Mouse (Mus musculus) stomach, postnatal 0 days (tissue): ENCODE measurements at regions not wholly inside any gene's neighbourhood (a gene's known extent, or its start where the extent isn't known, plus 50 kb on each side); places are given as distances from the start of the nearest gene placed in this dataset.

Source experiments
- ATAC-seq: fragments of 200-750 bp; cut with Nextera tagmentation; 2 replicates; pipeline ENCODE4 v1.8.0; 2017; ENCODE audit not compliant: low FRiP score, low TSS enrichment
- DNase-seq: peaks from one replicate; pipeline ENCODE4 v3.0.0-alpha.2; 2016; ENCODE audit warnings: low spot score
- H3K27ac ChIP-seq: fragments of 300-500 bp; sonication (generic); replicated peaks from 2 replicates; pipeline ENCODE4 v1.5.1; 2014; ENCODE audit warnings: mild to moderate bottlenecking, control low read depth
- H3K27me3 ChIP-seq: fragments of 300-500 bp; sonication (generic); 2 replicates; pipeline ENCODE4 v1.6.1; 2014; ENCODE audit warnings: low read length; ENCODE audit not compliant: control insufficient read depth, insufficient read depth
- H3K36me3 ChIP-seq: fragments of 300-500 bp; sonication (generic); 2 replicates; pipeline ENCODE4 v1.6.1; 2014; ENCODE audit warnings: low read length, mixed read lengths; ENCODE audit not compliant: control insufficient read depth, insufficient read depth
- H3K4me1 ChIP-seq: fragments of 300-500 bp; sonication (generic); replicated peaks from 2 replicates; pipeline ENCODE4 v1.6.1; 2014; ENCODE audit warnings: antibody characterized with exemption; ENCODE audit not compliant: control insufficient read depth, insufficient read depth
- H3K4me2 ChIP-seq: fragments of 300-500 bp; sonication (generic); replicated peaks from 2 replicates; pipeline ENCODE4 v1.6.1; 2014; ENCODE audit warnings: low read depth, mild to moderate bottlenecking, control low read depth, moderate library complexity
- H3K4me3 ChIP-seq: fragments of 300-500 bp; sonication (generic); 2 replicates; pipeline ENCODE4 v1.5.1; 2014; ENCODE audit warnings: low read depth, low read length, control low read depth
- H3K9ac ChIP-seq: fragments of 300-500 bp; sonication (generic); 2 replicates; pipeline ENCODE4 v1.6.1; 2014; ENCODE audit warnings: mild to moderate bottlenecking, low read length, control low read depth, mixed read lengths
- H3K9me3 ChIP-seq: fragments of 300-500 bp; sonication (generic); 2 replicates; pipeline ENCODE4 v1.6.1; 2016; ENCODE audit warnings: low read length; ENCODE audit not compliant: control insufficient read depth
- CTCF ChIP-seq: IDR thresholded peaks from 2 replicates; pipeline ENCODE4 v1.5.1; 2016; ENCODE audit warnings: antibody characterized with exemption, low read depth, mild to moderate bottlenecking, moderate library complexity
- EP300 ChIP-seq: optimal IDR thresholded peaks from 2 replicates; pipeline ENCODE3; 2016; ENCODE audit warnings: antibody characterized with exemption
- WGBS: fragments of 180-500 bp; shearing (Covaris S2); extraction: QIAGEN DNeasy Blood & Tissue Kit; methylation state at CpG from one replicate; pipeline ENCODE4 v1.1.7; 2014; 5-methylcytosine and 5-hydroxymethylcytosine counted together

DNA sequence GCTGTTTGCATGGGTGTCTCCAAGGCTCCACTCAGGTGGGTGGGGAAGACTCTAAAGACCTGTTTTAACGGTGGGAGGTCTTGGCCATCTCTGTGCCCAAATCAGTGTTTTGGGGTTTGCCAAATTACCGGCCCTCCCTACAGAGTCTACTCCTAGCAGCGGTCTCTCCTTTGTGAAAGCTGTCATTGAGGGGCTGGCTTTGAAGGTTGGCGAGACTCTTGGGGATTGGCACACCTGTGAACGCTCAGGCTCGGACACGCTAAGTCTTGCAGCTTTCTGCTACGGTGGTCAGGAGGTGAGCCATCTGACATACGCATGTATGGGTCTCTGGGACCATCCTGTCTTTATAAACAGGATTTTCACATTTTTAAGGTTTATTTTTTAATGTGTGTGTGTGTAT is 76.1 kb upstream of the Irf2bp2 start:
- no peaks in the 10 kb centered on the region for H3K27me3 ChIP-seq
- 74% methylated on average over 9 of the region's 9 CpGs for WGBS
- H3K36me3 ChIP-seq: no peaks in the 10 kb centered on the region
- H3K9me3 ChIP-seq: no peaks in the 10 kb centered on the region
- no peak for ATAC-seq
- no peak for DNase-seq
- no peak overlapping the region for H3K9ac ChIP-seq
- H3K4me3 ChIP-seq: no peak overlapping the region
- no peak overlapping the region for H3K4me2 ChIP-seq
- H3K4me1 ChIP-seq: peaks cover 20% of the 10 kb centered on the region
- no peak overlapping the region; the same call in 1 of the 2 replicates for H3K27ac ChIP-seq
- TF ChIP-seq EP300 (no peak), CTCF (no peak)

GRCm38 (mm10) chr8:126669154-126669553 is 75.4 kb upstream of the Irf2bp2 start:
- Histone ChIP-seq H3K9ac (no peak overlapping the region), H3K4me1 (peaks cover 20% of the 10 kb centered on the region), H3K4me3 (no peak overlapping the region), H3K9me3 (no peaks in the 10 kb centered on the region), H3K27ac (0 out of 2 replicates have a peak overlapping the region, but pooled peaks have one; percentile 94), H3K27me3 (no peaks in the 10 kb centered on the region), H3K36me3 (no peaks in the 10 kb centered on the region), H3K4me2 (no peak overlapping the region)
- TF ChIP-seq EP300: no peak
- no peak for TF ChIP-seq CTCF
- 78% methylated on average over 6 of the region's 6 CpGs for WGBS
- DNase-seq (no peak), ATAC-seq (no peak)

DNA sequence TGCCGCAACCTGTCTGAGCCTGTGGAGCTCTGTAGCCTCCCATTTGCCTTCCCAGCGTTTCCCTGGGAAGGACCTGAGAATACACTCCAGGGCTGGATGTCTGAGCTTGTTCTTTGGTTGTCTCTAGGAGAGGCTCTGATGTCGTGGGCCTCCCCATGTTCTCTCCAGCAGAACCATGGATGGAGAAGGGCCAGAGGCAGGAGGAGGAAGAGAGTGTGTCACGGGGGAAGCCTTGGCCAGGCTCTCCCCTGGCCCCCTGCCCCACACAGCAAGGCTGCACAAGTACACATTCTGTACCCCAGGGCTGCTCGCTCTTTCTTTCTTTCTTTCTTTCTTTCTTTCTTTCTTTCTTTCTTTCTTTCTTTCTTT is 74.9 kb upstream of the Irf2bp2 start:
- peak overlapping the region; percentile 94 for H3K27ac ChIP-seq
- no peak overlapping the region for H3K4me3 ChIP-seq
- TF ChIP-seq CTCF (no peak), EP300 (no peak)
- peaks cover 21% of the 10 kb centered on the region for H3K4me1 ChIP-seq
- H3K27me3 ChIP-seq: no peaks in the 10 kb centered on the region
- ATAC-seq (no peak), DNase-seq (no peak)
- H3K4me2 ChIP-seq: no peak overlapping the region
- H3K36me3 ChIP-seq: no peaks in the 10 kb centered on the region
- no peaks in the 10 kb centered on the region for H3K9me3 ChIP-seq
- WGBS: 37% methylated on average over 5 of the region's 5 CpGs
- H3K9ac ChIP-seq: no peak overlapping the region

GRCm38 (mm10) chr8:126667721-126668656 is 74.2 kb upstream of the Irf2bp2 start:
- Histone ChIP-seq H3K4me1 (peaks cover 28% of the 10 kb centered on the region), H3K4me3 (no peak overlapping the region), H3K4me2 (no peak overlapping the region), H3K9me3 (no peaks in the 10 kb centered on the region), H3K9ac (peak overlapping the region; percentile 38; the same call in 1 of the 2 replicates), H3K36me3 (no peaks in the 10 kb centered on the region), H3K27me3 (no peaks in the 10 kb centered on the region), H3K27ac (peak overlapping the region; percentile 94)
- TF ChIP-seq EP300 (peak; percentile 7), CTCF (no peak)
- ATAC-seq (peak; percentile 7; the same call in 1 of the 2 replicates), DNase-seq (peak; percentile 61)
- 32% methylated on average over 16 of the region's 16 CpGs for WGBS

- ATAC-seq: 0 out of 2 replicates have a peak, but pooled peaks have one; percentile 5
These were observed 73.4 kb upstream of the Irf2bp2 start for GRCm38 (mm10) chr8:126667086-126667720.

More at GRCm38 (mm10) chr8:126667086-126667720, 73.4 kb upstream of the Irf2bp2 start:
- H3K9ac ChIP-seq: peak overlapping the region; percentile 51
- DNase-seq: peak; percentile 19
- H3K9me3 ChIP-seq: no peaks in the 10 kb centered on the region
- no peaks in the 10 kb centered on the region for H3K36me3 ChIP-seq
- TF ChIP-seq CTCF: no peak
- TF ChIP-seq EP300: no peak
- no peaks in the 10 kb centered on the region for H3K27me3 ChIP-seq
- H3K4me1 ChIP-seq: peaks cover 33% of the 10 kb centered on the region
- H3K4me2 ChIP-seq: peak overlapping the region; percentile 31
- H3K4me3 ChIP-seq: no peak overlapping the region
- WGBS: 36% methylated on average over 12 of the region's 12 CpGs
- H3K27ac ChIP-seq: peak overlapping the region; percentile 94
